Mouse (Mus musculus) thymus, adult 2 months (tissue): ENCODE data around the gene Gm45261. TPM values are rescaled to one million over a fixed set of nuclear protein-coding genes. Genes with fewer than 3 reads are reported as not detected.

Experiments used
- DNase-seq: peaks from one replicate; pipeline ENCODE4 v3.0.0; 2021
- H3K27ac ChIP-seq: fragments of 200-500 bp; 2 replicates; pipeline ENCODE4 v1.5.1; 2012; ENCODE audit warnings: low read length, control low read depth; ENCODE audit not compliant: control insufficient read depth, insufficient read depth
- H3K27me3 ChIP-seq: fragments of 200-500 bp; 2 replicates; pipeline ENCODE4 v1.6.1; 2012; ENCODE audit warnings: mild to moderate bottlenecking, low read length, moderate library complexity, mixed read lengths; ENCODE audit not compliant: control insufficient read depth, insufficient read depth
- H3K36me3 ChIP-seq: fragments of 200-500 bp; 2 replicates; pipeline ENCODE4 v1.6.1; 2012; ENCODE audit warnings: mild to moderate bottlenecking, low read length, moderate library complexity; ENCODE audit not compliant: control insufficient read depth, insufficient read depth
- H3K4me1 ChIP-seq: fragments of 200-500 bp; replicated peaks from 2 replicates; pipeline ENCODE4 v1.6.1; 2012; ENCODE audit warnings: low read length; ENCODE audit not compliant: control insufficient read depth, insufficient read depth
- H3K4me3 ChIP-seq: fragments of 200-500 bp; 2 replicates; pipeline ENCODE4 v1.5.1; 2012; ENCODE audit warnings: mild to moderate bottlenecking, low read length, control low read depth, moderate library complexity; ENCODE audit not compliant: control insufficient read depth, insufficient read depth
- CTCF ChIP-seq: fragments of 200-500 bp; IDR thresholded peaks from 2 replicates; pipeline ENCODE4 v1.5.1; 2012; ENCODE audit warnings: mild to moderate bottlenecking, control low read depth, low read length, moderate library complexity, borderline replicate concordance; ENCODE audit not compliant: control insufficient read depth, poor library complexity, insufficient read depth; ENCODE audit errors: extremely low read depth
- POLR2A ChIP-seq: fragments of 200-500 bp; IDR thresholded peaks from 2 replicates; pipeline ENCODE4 v1.6.1; 2012; ENCODE audit warnings: mild to moderate bottlenecking, low read length, control low read depth, moderate library complexity; ENCODE audit not compliant: control insufficient read depth, poor library complexity, insufficient read depth; ENCODE audit errors: extremely low read depth
- WGBS: fragments of 180-500 bp; shearing (Covaris S2); methylation state at CpG from one replicate; pipeline ENCODE4 v1.1.7; 2018; 5-methylcytosine and 5-hydroxymethylcytosine counted together
- polyA plus RNA-seq: library from polyadenylated mRNA; depleted of rRNA; stranded (reverse); fragments of >200 nt; gene quantifications from 2 replicates; pipeline ENCODE4 v1.2.3, GENCODE M21; 2012

Gene Gm45261
- polyA plus RNA-seq, 1 experiment, result not detected

GRCm38 (mm10) chr1:80483419-80483818 is 22.2 kb upstream of the Gm45261 start:
- WGBS, result 91% methylated on average over 5 of the region's 5 CpGs
- no peak for TF ChIP-seq POLR2A
- TF ChIP-seq CTCF, result no peak

GRCm38 (mm10) chr1:80474942-80475341 is 13.7 kb upstream of the Gm45261 start:
- H3K36me3 ChIP-seq, result no peaks in the 10 kb centered on the region
- H3K27me3 ChIP-seq, result no peaks in the 10 kb centered on the region
- DNase-seq, result no peak
- H3K27ac ChIP-seq, result no peak overlapping the region
- TF ChIP-seq POLR2A (no peak), CTCF (no peak)
- H3K4me3 ChIP-seq, result no peak overlapping the region
- WGBS, result 55% methylated on average over 1 of the region's 1 CpGs
- H3K4me1 ChIP-seq, result no peaks in the 10 kb centered on the region

More at GRCm38 (mm10) chr1:80483419-80483818, 22.2 kb upstream of the Gm45261 start:
- no peak overlapping the region for H3K27ac ChIP-seq
- no peaks in the 10 kb centered on the region for H3K36me3 ChIP-seq
- H3K4me1 ChIP-seq, result no peaks in the 10 kb centered on the region
- no peak overlapping the region for H3K4me3 ChIP-seq
- no peaks in the 10 kb centered on the region for H3K27me3 ChIP-seq
- DNase-seq, result no peak

GRCm38 (mm10) chr1:80472395-80472794 is 11.1 kb upstream of the Gm45261 start:
- TF ChIP-seq POLR2A, result no peak
- TF ChIP-seq CTCF, result no peak
- Histone ChIP-seq H3K27ac (no peak overlapping the region), H3K4me3 (no peak overlapping the region), H3K4me1 (no peaks in the 10 kb centered on the region), H3K36me3 (no peaks in the 10 kb centered on the region), H3K27me3 (no peaks in the 10 kb centered on the region)
- 100% methylated on average over 1 of the region's 1 CpGs for WGBS
- no peak for DNase-seq

- WGBS, result 97% methylated on average over 1 of the region's 1 CpGs
- no peak for DNase-seq
- Histone ChIP-seq H3K4me1 (no peaks in the 10 kb centered on the region), H3K27me3 (no peaks in the 10 kb centered on the region), H3K27ac (no peak overlapping the region), H3K36me3 (no peaks in the 10 kb centered on the region), H3K4me3 (no peak overlapping the region)
- TF ChIP-seq CTCF (no peak), POLR2A (no peak)
Observed at GRCm38 (mm10) chr1:80459923-80460322, 1.3 kb downstream of the Gm45261 start.

GRCm38 (mm10) chr1:80459477-80459876 is 1.8 kb downstream of the Gm45261 start:
- no peak for DNase-seq
- Histone ChIP-seq H3K36me3 (no peaks in the 10 kb centered on the region), H3K27me3 (no peaks in the 10 kb centered on the region), H3K4me1 (no peaks in the 10 kb centered on the region), H3K27ac (no peak overlapping the region), H3K4me3 (no peak overlapping the region)
- TF ChIP-seq CTCF (no peak), POLR2A (no peak)

- no peaks in the 10 kb centered on the region for H3K36me3 ChIP-seq
- TF ChIP-seq CTCF, result no peak
- no peak for TF ChIP-seq POLR2A
- no peaks in the 10 kb centered on the region for H3K27me3 ChIP-seq
- 67% methylated on average over 2 of the region's 2 CpGs for WGBS
- H3K4me1 ChIP-seq, result no peaks in the 10 kb centered on the region
- H3K27ac ChIP-seq, result no peak overlapping the region
- DNase-seq, result no peak
- H3K4me3 ChIP-seq, result no peak overlapping the region
Observed at GRCm38 (mm10) chr1:80453971-80454370, 7.3 kb downstream of the Gm45261 start.

- Histone ChIP-seq H3K27me3 (no peaks in the 10 kb centered on the region), H3K4me1 (no peaks in the 10 kb centered on the region), H3K36me3 (no peaks in the 10 kb centered on the region), H3K4me3 (no peak overlapping the region), H3K27ac (no peak overlapping the region)
- TF ChIP-seq CTCF (no peak), POLR2A (no peak)
- no peak for DNase-seq
- 26% methylated on average over 1 of the region's 1 CpGs for WGBS
Observed at GRCm38 (mm10) chr1:80451914-80452549, 9.2 kb downstream of the Gm45261 start.
